Mouse (Mus musculus) limb, embryonic 11.5 days (tissue): ENCODE measurements at regions not wholly inside any gene's neighbourhood (a gene's known extent, or its start where the extent isn't known, plus 50 kb on each side); places are given as distances from the start of the nearest gene placed in this dataset.

Experiments used
- ATAC-seq: fragments of 200-750 bp; cut with Nextera tagmentation; 2 replicates; pipeline ENCODE4 v1.8.0; 2017; ENCODE audit warnings: low read depth; ENCODE audit not compliant: insufficient number of reproducible peaks, low FRiP score, low TSS enrichment
- DNase-seq: peaks from one replicate; pipeline ENCODE4 v3.0.0-alpha.2; 2015; ENCODE audit warnings: low spot score
- H3K27ac ChIP-seq: fragments of 300-500 bp; sonication (generic); replicated peaks from 2 replicates; pipeline ENCODE4 v1.5.1; 2014; ENCODE audit warnings: low read depth, mild to moderate bottlenecking, low read length
- H3K27me3 ChIP-seq: fragments of 300-500 bp; sonication (generic); 2 replicates; pipeline ENCODE4 v1.6.1; 2014; ENCODE audit warnings: mild to moderate bottlenecking, low read length, mixed read lengths; ENCODE audit not compliant: control insufficient read depth, insufficient read depth
- H3K36me3 ChIP-seq: fragments of 300-500 bp; sonication (generic); 2 replicates; pipeline ENCODE4 v1.6.1; 2014; ENCODE audit warnings: mild to moderate bottlenecking, low read length, moderate library complexity, mixed read lengths; ENCODE audit not compliant: control insufficient read depth, insufficient read depth
- H3K4me1 ChIP-seq: fragments of 300-500 bp; sonication (generic); 2 replicates; pipeline ENCODE4 v1.6.1; 2014; ENCODE audit warnings: low read length, mixed read lengths; ENCODE audit not compliant: control insufficient read depth, insufficient read depth
- H3K4me2 ChIP-seq: fragments of 300-500 bp; sonication (generic); 2 replicates; pipeline ENCODE4 v1.6.1; 2014; ENCODE audit warnings: low read depth, mild to moderate bottlenecking, moderate library complexity; ENCODE audit not compliant: severe bottlenecking
- H3K4me3 ChIP-seq: fragments of 300-500 bp; sonication (generic); 2 replicates; pipeline ENCODE4 v1.5.1; 2014; ENCODE audit warnings: low read depth, low read length
- H3K9ac ChIP-seq: fragments of 300-500 bp; sonication (generic); 2 replicates; pipeline ENCODE4 v1.6.1; 2014; ENCODE audit warnings: mild to moderate bottlenecking, low read length
- H3K9me3 ChIP-seq: fragments of 300-500 bp; sonication (generic); 2 replicates; pipeline ENCODE4 v1.6.1; 2016; ENCODE audit warnings: low read length; ENCODE audit not compliant: control insufficient read depth
- WGBS: fragments of 180-500 bp; shearing (Covaris S2); extraction: QIAGEN DNeasy Blood & Tissue Kit; methylation state at CpG from one replicate; pipeline ENCODE4 v1.1.7; 2014; 5-methylcytosine and 5-hydroxymethylcytosine counted together

GRCm38 (mm10) chr3:54103098-54103497, 52.7 kb upstream of the Trpc4 start:
- no peaks in the 10 kb centered on the region for H3K4me1 ChIP-seq
- H3K36me3 ChIP-seq: no peaks in the 10 kb centered on the region
- H3K9ac ChIP-seq: no peak overlapping the region
- no peak overlapping the region for H3K4me3 ChIP-seq
- 85% methylated on average over 8 of the region's 16 CpGs for WGBS
- H3K9me3 ChIP-seq: no peaks in the 10 kb centered on the region
- no peak overlapping the region for H3K27ac ChIP-seq
- ATAC-seq: no peak
- DNase-seq: no peak
- H3K27me3 ChIP-seq: no peaks in the 10 kb centered on the region
- no peak overlapping the region for H3K4me2 ChIP-seq

GRCm38 (mm10) chr3:54083634-54084033, 72.2 kb upstream of the Trpc4 start:
- Histone ChIP-seq H3K4me2 (no peak overlapping the region), H3K36me3 (no peaks in the 10 kb centered on the region), H3K4me1 (no peaks in the 10 kb centered on the region), H3K27ac (no peak overlapping the region), H3K27me3 (no peaks in the 10 kb centered on the region), H3K9ac (no peak overlapping the region), H3K4me3 (no peak overlapping the region), H3K9me3 (no peaks in the 10 kb centered on the region)
- DNase-seq (no peak), ATAC-seq (no peak)
- 55% methylated on average over 6 of the region's 6 CpGs for WGBS

- no peak for ATAC-seq
- H3K4me3 ChIP-seq: no peak overlapping the region
- H3K4me1 ChIP-seq: no peaks in the 10 kb centered on the region
- H3K27ac ChIP-seq: no peak overlapping the region
- H3K27me3 ChIP-seq: no peaks in the 10 kb centered on the region
- DNase-seq: no peak
- H3K9ac ChIP-seq: no peak overlapping the region
- no peak overlapping the region for H3K4me2 ChIP-seq
- 71% methylated on average over 5 of the region's 5 CpGs for WGBS
- H3K36me3 ChIP-seq: no peaks in the 10 kb centered on the region
- no peaks in the 10 kb centered on the region for H3K9me3 ChIP-seq
Observed at GRCm38 (mm10) chr3:54076461-54076860, 79.4 kb upstream of the Trpc4 start.

- Histone ChIP-seq H3K9me3 (no peaks in the 10 kb centered on the region), H3K4me3 (no peak overlapping the region), H3K4me2 (no peak overlapping the region), H3K36me3 (no peaks in the 10 kb centered on the region), H3K4me1 (no peaks in the 10 kb centered on the region), H3K9ac (no peak overlapping the region), H3K27ac (no peak overlapping the region), H3K27me3 (no peaks in the 10 kb centered on the region)
- 90% methylated on average over 1 of the region's 1 CpGs for WGBS
- DNase-seq (no peak), ATAC-seq (no peak)
Observed at GRCm38 (mm10) chr3:54060653-54061052, 95.2 kb upstream of the Trpc4 start.

- H3K27ac ChIP-seq: no peak overlapping the region
- ATAC-seq (no peak), DNase-seq (no peak)
- H3K9ac ChIP-seq: no peak overlapping the region
- no peak overlapping the region for H3K4me2 ChIP-seq
- 80% methylated on average over 7 of the region's 7 CpGs for WGBS
- H3K36me3 ChIP-seq: no peaks in the 10 kb centered on the region
- H3K4me1 ChIP-seq: no peaks in the 10 kb centered on the region
- H3K4me3 ChIP-seq: no peak overlapping the region
- H3K27me3 ChIP-seq: no peaks in the 10 kb centered on the region
- no peaks in the 10 kb centered on the region for H3K9me3 ChIP-seq
Observed at GRCm38 (mm10) chr3:54054376-54054775, 101.5 kb upstream of the Trpc4 start.

GRCm38 (mm10) chr3:54049370-54049769, 106.5 kb upstream of the Trpc4 start:
- no peak overlapping the region for H3K9ac ChIP-seq
- no peak overlapping the region for H3K4me3 ChIP-seq
- no peak for DNase-seq
- no peaks in the 10 kb centered on the region for H3K4me1 ChIP-seq
- WGBS: 56% methylated on average over 2 of the region's 2 CpGs
- no peak for ATAC-seq
- no peaks in the 10 kb centered on the region for H3K9me3 ChIP-seq
- H3K36me3 ChIP-seq: no peaks in the 10 kb centered on the region
- H3K27me3 ChIP-seq: no peaks in the 10 kb centered on the region
- H3K4me2 ChIP-seq: no peak overlapping the region
- H3K27ac ChIP-seq: no peak overlapping the region

GRCm38 (mm10) chr3:54048091-54048670, 107.7 kb upstream of the Trpc4 start:
- no peak overlapping the region for H3K4me3 ChIP-seq
- H3K27ac ChIP-seq: no peak overlapping the region
- no peak overlapping the region for H3K4me2 ChIP-seq
- no peaks in the 10 kb centered on the region for H3K9me3 ChIP-seq
- H3K9ac ChIP-seq: no peak overlapping the region
- no peaks in the 10 kb centered on the region for H3K27me3 ChIP-seq
- DNase-seq: no peak
- ATAC-seq: no peak
- no peaks in the 10 kb centered on the region for H3K4me1 ChIP-seq
- no peaks in the 10 kb centered on the region for H3K36me3 ChIP-seq
- WGBS: 72% methylated on average over 3 of the region's 3 CpGs

- WGBS: 67% methylated on average over 4 of the region's 4 CpGs
- no peak for ATAC-seq
- no peak overlapping the region for H3K4me3 ChIP-seq
Observed at GRCm38 (mm10) chr3:54027365-54027764, 128.5 kb upstream of the Trpc4 start.

GRCm38 (mm10) chr3:54020196-54020595, 135.6 kb upstream of the Trpc4 start:
- Histone ChIP-seq H3K9me3 (no peaks in the 10 kb centered on the region), H3K27ac (no peak overlapping the region), H3K4me2 (no peak overlapping the region), H3K4me1 (no peaks in the 10 kb centered on the region), H3K36me3 (no peaks in the 10 kb centered on the region), H3K4me3 (no peak overlapping the region), H3K9ac (no peak overlapping the region), H3K27me3 (no peaks in the 10 kb centered on the region)
- WGBS: 88% methylated on average over 4 of the region's 4 CpGs
- ATAC-seq: no peak
- DNase-seq: no peak

More at GRCm38 (mm10) chr3:54027365-54027764, 128.5 kb upstream of the Trpc4 start:
- DNase-seq: no peak
- Histone ChIP-seq H3K4me2 (no peak overlapping the region), H3K27me3 (no peaks in the 10 kb centered on the region), H3K36me3 (no peaks in the 10 kb centered on the region), H3K27ac (no peak overlapping the region), H3K9me3 (no peaks in the 10 kb centered on the region), H3K9ac (no peak overlapping the region), H3K4me1 (no peaks in the 10 kb centered on the region)
